Mouse (Mus musculus): ENCODE data around the gene Sec1.

The Sec1 gene

GRCm38 (mm10) chr7:45718331-45718730, 24.1 kb upstream of the Sec1 start:
- no peak for DNase-seq (ENCODE audit: extremely low read depth, low read depth, low spot score)

- no peak for DNase-seq (ENCODE audit: extremely low read depth, low read depth, low spot score)
Observed at GRCm38 (mm10) chr7:45717918-45718297, 23.7 kb upstream of the Sec1 start, which contains the start of gene Sphk2. Sphk2 (minus strand) TSS chr7:45718002.

DNA sequence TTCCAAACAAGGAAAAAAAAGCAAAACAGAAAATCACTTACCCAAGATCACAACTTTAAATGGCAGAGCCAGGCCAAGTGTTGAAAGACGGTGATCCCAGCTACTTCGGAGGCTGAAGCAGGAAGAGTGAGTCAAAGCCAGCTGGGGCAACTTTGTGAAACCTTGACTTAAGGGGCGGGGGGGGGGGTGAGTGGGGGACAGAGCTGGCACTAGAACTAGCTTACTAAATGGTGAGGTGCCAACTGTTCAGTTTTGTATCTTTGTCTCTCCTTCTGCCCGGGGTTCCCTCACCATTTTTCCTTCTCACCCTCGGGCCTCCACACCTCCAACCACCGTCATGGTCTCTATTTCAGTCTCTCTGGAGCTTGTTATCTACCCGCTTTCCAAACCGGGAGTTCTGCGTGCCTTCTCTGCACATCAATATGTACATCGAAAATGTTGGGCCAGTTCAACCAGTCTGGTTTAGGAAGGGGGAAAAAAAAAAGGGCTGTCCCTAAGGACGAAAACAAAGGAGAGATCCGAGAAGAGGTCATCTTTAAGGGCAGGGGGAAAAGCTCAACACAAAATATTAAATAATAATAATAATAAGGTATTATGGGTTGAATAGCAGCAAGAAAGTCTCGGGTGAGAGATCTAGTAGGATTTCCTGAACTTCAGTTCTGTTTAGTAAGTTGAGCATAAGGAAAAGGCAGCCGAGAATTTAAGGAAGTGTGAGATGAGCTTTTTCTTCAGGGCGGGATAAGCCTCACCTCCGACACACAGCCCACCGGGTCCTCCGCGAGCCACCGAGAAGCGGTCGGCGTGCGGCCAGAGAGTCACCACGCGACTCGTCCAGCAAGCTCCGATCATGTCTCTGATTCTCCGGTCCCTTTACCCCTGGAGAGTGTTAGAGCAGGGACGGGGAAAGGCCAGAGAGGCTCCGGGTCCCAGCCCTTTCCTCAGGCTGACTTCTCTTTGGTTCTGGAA, 23.0 kb upstream of the Sec1 start:
- no peak for DNase-seq (ENCODE audit: extremely low read depth, low read depth, low spot score)

- no peak for DNase-seq (ENCODE audit: extremely low read depth, low read depth, low spot score)
Observed at GRCm38 (mm10) chr7:45716460-45716857, 22.3 kb upstream of the Sec1 start.

DNA sequence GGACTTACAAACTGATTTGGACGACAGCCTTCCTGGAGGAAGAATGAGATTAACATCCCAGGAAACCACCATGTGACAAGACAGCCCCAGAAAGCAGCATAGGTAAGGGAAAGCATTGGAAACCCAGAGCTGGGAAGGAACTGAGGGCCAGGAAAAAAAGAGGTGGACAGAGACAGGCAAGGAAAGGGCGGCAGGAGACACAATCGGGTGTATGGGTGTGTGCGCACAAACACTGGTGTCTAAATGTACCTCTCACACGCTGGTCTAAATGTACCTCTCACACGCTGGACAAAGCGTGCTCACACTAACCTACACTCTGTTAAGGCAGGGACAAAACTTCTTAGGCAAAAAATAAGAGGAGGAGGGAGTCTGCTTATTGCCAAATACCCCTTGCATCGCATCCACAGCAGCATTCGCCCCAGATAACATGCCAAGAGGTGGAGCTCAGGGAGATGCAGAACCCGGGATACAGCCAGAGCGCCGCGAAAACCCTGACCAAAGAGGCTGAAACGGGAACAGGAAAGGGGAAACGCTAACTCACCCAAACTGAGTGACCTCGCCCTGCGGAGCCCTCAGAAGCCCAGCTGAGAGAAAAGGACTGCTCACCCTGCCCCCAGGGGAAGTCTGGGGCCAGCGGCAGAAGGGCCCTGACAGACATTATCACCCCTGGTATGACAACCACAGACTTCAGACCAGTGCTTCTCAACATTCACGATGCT, 21.7 kb upstream of the Sec1 start:
- DNase-seq (ENCODE audit: extremely low read depth, low read depth, low spot score), result no peak

DNA sequence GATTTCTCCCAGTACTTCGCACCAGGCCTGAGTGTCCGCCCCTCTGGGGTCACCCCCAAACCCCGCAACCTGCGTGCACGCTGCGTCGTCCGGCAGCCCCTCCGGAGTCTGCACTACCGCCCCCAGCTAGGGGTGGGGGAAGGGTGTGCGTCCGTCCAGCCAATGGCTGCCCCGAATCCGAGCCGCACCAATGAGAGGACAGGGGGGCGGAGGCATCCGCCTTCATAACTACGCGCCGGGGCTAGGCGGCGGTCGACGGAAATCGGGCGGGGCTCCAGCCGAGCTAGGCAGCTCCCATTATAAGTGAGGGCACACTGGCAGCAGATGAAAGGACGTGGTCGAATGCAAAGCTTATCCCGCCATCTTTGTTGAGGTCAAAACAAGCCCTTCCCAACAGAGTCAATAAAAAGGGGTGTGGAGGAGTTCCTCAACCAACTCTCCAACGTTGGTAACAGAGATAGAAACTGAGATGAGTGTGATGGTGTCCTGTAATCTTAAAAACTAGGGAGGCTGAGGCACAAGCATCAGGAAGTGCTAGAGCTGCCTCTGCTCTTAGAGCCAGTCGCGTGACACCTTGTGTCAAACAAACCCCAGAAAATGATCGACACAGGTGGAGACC, 21.0 kb upstream of the Sec1 start, which contains the start of gene Rpl18:
Rpl18 (plus strand) TSS at position 368 of the 619 bp plus-strand sequence.
- no peak for DNase-seq (ENCODE audit: extremely low read depth, low read depth, low spot score)

DNA sequence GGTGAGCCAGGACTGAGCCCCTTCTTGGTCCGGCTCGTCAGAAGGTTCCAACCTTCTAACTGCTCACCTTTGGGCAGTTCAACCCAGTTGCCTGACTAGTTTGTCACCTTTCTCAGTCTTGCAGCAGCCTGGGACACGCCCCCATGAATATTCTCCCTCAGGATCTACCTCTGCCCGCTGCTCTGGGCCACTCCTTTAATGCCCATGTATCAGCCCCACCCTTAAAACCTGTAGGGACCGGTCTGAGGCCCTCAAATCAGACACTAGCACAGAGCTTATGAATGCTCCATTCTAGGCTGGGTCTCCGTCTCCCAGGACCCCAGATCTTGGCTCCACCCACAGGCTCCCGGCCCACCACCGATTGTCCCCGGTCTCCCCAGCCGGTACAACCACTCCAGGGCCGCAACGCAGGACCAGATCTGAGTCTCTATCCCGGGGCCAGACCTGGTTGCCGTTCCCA, 20.5 kb upstream of the Sec1 start:
- DNase-seq (ENCODE audit: extremely low read depth, low read depth, low spot score), result no peak

- DNase-seq (ENCODE audit: extremely low read depth, low read depth, low spot score), result no peak
Observed at GRCm38 (mm10) chr7:45713881-45714520, 19.8 kb upstream of the Sec1 start.

GRCm38 (mm10) chr7:45713396-45713795, 19.2 kb upstream of the Sec1 start:
- no peak for DNase-seq (ENCODE audit: extremely low read depth, low read depth, low spot score)

GRCm38 (mm10) chr7:45712022-45712757, 18.0 kb upstream of the Sec1 start:
- no peak for DNase-seq (ENCODE audit: extremely low read depth, low read depth, low spot score)

- DNase-seq (ENCODE audit: extremely low read depth, low read depth, low spot score), result no peak
Observed at GRCm38 (mm10) chr7:45711316-45712021, 17.3 kb upstream of the Sec1 start.

- no peak for DNase-seq (ENCODE audit: extremely low read depth, low read depth, low spot score)
Observed at GRCm38 (mm10) chr7:45710477-45711191, 16.4 kb upstream of the Sec1 start.

- DNase-seq (ENCODE audit: extremely low read depth, low read depth, low spot score), result no peak
Observed at GRCm38 (mm10) chr7:45709677-45710355, 15.6 kb upstream of the Sec1 start.

- DNase-seq (ENCODE audit: extremely low read depth, low read depth, low spot score), result no peak
Observed at GRCm38 (mm10) chr7:45709036-45709435, 14.8 kb upstream of the Sec1 start.

GRCm38 (mm10) chr7:45708221-45708761, 14.1 kb upstream of the Sec1 start:
- no peak for DNase-seq (ENCODE audit: extremely low read depth, low read depth, low spot score)

DNA sequence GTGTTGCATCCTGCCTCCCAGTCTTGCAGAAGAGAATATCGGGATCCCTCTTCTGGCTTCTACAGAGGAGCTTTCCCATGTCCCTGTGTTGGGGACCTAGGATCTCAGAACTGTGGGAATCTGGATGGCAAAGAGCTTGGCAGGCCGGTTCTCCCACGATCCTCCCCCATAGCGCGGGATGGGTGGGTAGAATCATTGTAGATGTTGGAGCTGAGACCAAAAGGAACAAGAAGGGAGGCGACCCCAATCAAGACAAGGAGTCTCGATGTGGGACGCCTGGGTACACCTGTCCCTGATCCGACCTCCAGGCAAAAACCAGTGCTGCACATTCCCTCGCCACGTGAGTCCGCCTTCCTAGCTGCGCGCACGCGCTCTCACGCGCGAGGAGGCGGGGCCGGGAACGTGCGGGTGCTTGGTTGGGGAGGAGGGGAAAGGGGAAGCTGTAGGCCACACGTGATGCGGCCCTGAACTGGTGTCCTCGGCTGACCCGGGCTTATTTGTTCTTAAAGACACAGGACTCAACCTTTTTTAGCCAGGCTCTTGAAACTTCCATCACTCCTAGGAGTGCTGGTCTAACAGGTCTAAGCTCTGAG, 13.3 kb upstream of the Sec1 start:
- DNase-seq (ENCODE audit: extremely low read depth, low read depth, low spot score), result no peak

- DNase-seq (ENCODE audit: extremely low read depth, low read depth, low spot score), result no peak
Observed at GRCm38 (mm10) chr7:45706721-45707241, 12.6 kb upstream of the Sec1 start.
